Mouse (Mus musculus) megakaryocyte, embryonic 14.5 days (primary cell): ENCODE results near the gene AL732309.1.

Experiments used
- FLI1 ChIP-seq: IDR thresholded peaks from 2 replicates; pipeline ENCODE4 v1.6.1; 2012; ENCODE audit warnings: low read length, inconsistent platforms, mixed read lengths
- GATA1 ChIP-seq: IDR thresholded peaks from 3 replicates; pipeline ENCODE4 v1.6.1; 2012; ENCODE audit warnings: mixed read lengths, low read length, inconsistent platforms, borderline replicate concordance

- TF ChIP-seq GATA1 (no peak), FLI1 (no peak)
Observed at GRCm38 (mm10) chr2:25271827-25272511, 25.3 kb upstream of the AL732309.1 start, which contains the start of the genes Ssna1 and Anapc2.
